Mouse (Mus musculus): ENCODE data around the gene Ddx49. TPM values are rescaled to one million over a fixed set of nuclear protein-coding genes. Genes with fewer than 3 reads are reported as not detected.

Gene Ddx49
- polyA plus RNA-seq, 1 experiment from 2014 or later: 46.0 TPM

- 29% methylated on average over 40 of the region's 41 CpGs for WGBS
- H3K27ac ChIP-seq: no peak overlapping the region
- no peak overlapping the region for H3K9ac ChIP-seq
- H3K4me1 ChIP-seq: peaks cover 18% of the 10 kb centered on the region
- H3K4me3 ChIP-seq: no peak overlapping the region
- peaks cover 61% of the 10 kb centered on the region for H3K36me3 ChIP-seq
- no peak overlapping the region for H3K4me2 ChIP-seq
- peak; percentile 55; the same call in 1 of the 2 replicates for ATAC-seq (ENCODE audit: borderline replicate concordance, extremely low read depth, low FRiP score, low TSS enrichment)
- H3K27me3 ChIP-seq: no peaks in the 10 kb centered on the region
- no peaks in the 10 kb centered on the region for H3K9me3 ChIP-seq
These were observed 30.0 kb upstream of the Ddx49 start for GRCm38 (mm10) chr8:70332070-70332877.

- peaks cover 53% of the 10 kb centered on the region for H3K36me3 ChIP-seq
These were observed 29.2 kb upstream of the Ddx49 start for GRCm38 (mm10) chr8:70331526-70331925.

GRCm38 (mm10) chr8:70330741-70331364 is 28.6 kb upstream of the Ddx49 start:
- Histone ChIP-seq H3K27ac (no peak overlapping the region), H3K9me3 (no peaks in the 10 kb centered on the region), H3K36me3 (peaks cover 47% of the 10 kb centered on the region), H3K27me3 (no peaks in the 10 kb centered on the region), H3K4me3 (peak overlapping the region; percentile 17), H3K4me2 (peak overlapping the region; percentile 43), H3K4me1 (peaks cover 18% of the 10 kb centered on the region), H3K9ac (no peak overlapping the region)
- ATAC-seq (ENCODE audit: borderline replicate concordance, extremely low read depth, low FRiP score, low TSS enrichment): peak; percentile 71
- WGBS: 31% methylated on average over 53 of the region's 53 CpGs

More at GRCm38 (mm10) chr8:70331526-70331925, 29.2 kb upstream of the Ddx49 start:
- H3K9me3 ChIP-seq: no peaks in the 10 kb centered on the region
- H3K4me2 ChIP-seq: no peak overlapping the region
- WGBS: 70% methylated on average over 19 of the region's 19 CpGs
- H3K4me1 ChIP-seq: peaks cover 18% of the 10 kb centered on the region
- ATAC-seq (ENCODE audit: borderline replicate concordance, extremely low read depth, low FRiP score, low TSS enrichment): no peak
- no peak overlapping the region for H3K4me3 ChIP-seq
- H3K27ac ChIP-seq: no peak overlapping the region
- no peaks in the 10 kb centered on the region for H3K27me3 ChIP-seq
- no peak overlapping the region for H3K9ac ChIP-seq

GRCm38 (mm10) chr8:70329835-70330740 is 27.8 kb upstream of the Ddx49 start:
- Histone ChIP-seq H3K4me3 (peak overlapping the region; percentile 17), H3K4me1 (peaks cover 18% of the 10 kb centered on the region), H3K4me2 (peak overlapping the region; percentile 43), H3K9me3 (no peaks in the 10 kb centered on the region), H3K27ac (no peak overlapping the region), H3K9ac (no peak overlapping the region), H3K27me3 (no peaks in the 10 kb centered on the region), H3K36me3 (peaks cover 39% of the 10 kb centered on the region)
- 6% methylated on average over 45 of the region's 45 CpGs for WGBS
- peak; percentile 11; the same call in 1 of the 2 replicates for ATAC-seq (ENCODE audit: borderline replicate concordance, extremely low read depth, low FRiP score, low TSS enrichment)

GRCm38 (mm10) chr8:70329124-70329834 is 27.0 kb upstream of the Ddx49 start, which contains the start of gene Gdf1:
Gdf1 (plus strand) TSS chr8:70329817.
- no peak within 1 kb of the TSS for H3K9ac ChIP-seq
- peak within 1 kb of the TSS; percentile 43 for H3K4me2 ChIP-seq
- H3K27me3 ChIP-seq: no peaks in the 10 kb centered on the region
- no peaks in the 10 kb centered on the region for H3K9me3 ChIP-seq
- ATAC-seq (ENCODE audit: borderline replicate concordance, extremely low read depth, low FRiP score, low TSS enrichment): no peak
- no peak within 1 kb of the TSS for H3K27ac ChIP-seq
- 28% methylated on average over 14 of the region's 14 CpGs for WGBS
- peaks cover 31% of the 10 kb centered on the region for H3K36me3 ChIP-seq
- peak within 1 kb of the TSS; percentile 17 for H3K4me3 ChIP-seq
- peaks cover 18% of the 10 kb centered on the region for H3K4me1 ChIP-seq

- 88% methylated on average over 6 of the region's 6 CpGs for WGBS
- no peak overlapping the region for H3K4me3 ChIP-seq
These were observed 25.2 kb upstream of the Ddx49 start for GRCm38 (mm10) chr8:70327512-70327911.

GRCm38 (mm10) chr8:70323716-70324115 is 21.4 kb upstream of the Ddx49 start:
- ATAC-seq (ENCODE audit: borderline replicate concordance, extremely low read depth, low FRiP score, low TSS enrichment): no peak
- 89% methylated on average over 3 of the region's 3 CpGs for WGBS

More at GRCm38 (mm10) chr8:70327512-70327911, 25.2 kb upstream of the Ddx49 start:
- H3K9me3 ChIP-seq: no peaks in the 10 kb centered on the region
- no peak overlapping the region for H3K4me2 ChIP-seq
- ATAC-seq (ENCODE audit: borderline replicate concordance, extremely low read depth, low FRiP score, low TSS enrichment): no peak
- no peak overlapping the region for H3K27ac ChIP-seq
- H3K9ac ChIP-seq: no peak overlapping the region
- H3K4me1 ChIP-seq: peaks cover 18% of the 10 kb centered on the region
- no peaks in the 10 kb centered on the region for H3K27me3 ChIP-seq
- H3K36me3 ChIP-seq: peaks cover 13% of the 10 kb centered on the region

GRCm38 (mm10) chr8:70317872-70318271 is 15.6 kb upstream of the Ddx49 start:
- no peaks in the 10 kb centered on the region for H3K27me3 ChIP-seq
- no peak for ATAC-seq (ENCODE audit: borderline replicate concordance, extremely low read depth, low FRiP score, low TSS enrichment)

More at GRCm38 (mm10) chr8:70323716-70324115, 21.4 kb upstream of the Ddx49 start:
- Histone ChIP-seq H3K4me1 (no peaks in the 10 kb centered on the region), H3K9me3 (no peaks in the 10 kb centered on the region), H3K27ac (no peak overlapping the region), H3K36me3 (no peaks in the 10 kb centered on the region), H3K4me2 (no peak overlapping the region), H3K9ac (no peak overlapping the region), H3K4me3 (no peak overlapping the region), H3K27me3 (no peaks in the 10 kb centered on the region)

GRCm38 (mm10) chr8:70316511-70317504 is 14.5 kb upstream of the Ddx49 start:
- no peak overlapping the region for H3K9ac ChIP-seq
- ATAC-seq (ENCODE audit: borderline replicate concordance, extremely low read depth, low FRiP score, low TSS enrichment): peak; percentile 76
- peaks cover 27% of the 10 kb centered on the region for H3K4me1 ChIP-seq

More at GRCm38 (mm10) chr8:70317872-70318271, 15.6 kb upstream of the Ddx49 start:
- Histone ChIP-seq H3K36me3 (peaks cover 10% of the 10 kb centered on the region), H3K4me2 (no peak overlapping the region), H3K27ac (no peak overlapping the region), H3K4me1 (peaks cover 27% of the 10 kb centered on the region), H3K9ac (no peak overlapping the region), H3K4me3 (no peak overlapping the region), H3K9me3 (no peaks in the 10 kb centered on the region)
- WGBS: 83% methylated on average over 5 of the region's 5 CpGs

More at GRCm38 (mm10) chr8:70316511-70317504, 14.5 kb upstream of the Ddx49 start:
- H3K9me3 ChIP-seq: no peaks in the 10 kb centered on the region
- 13% methylated on average over 15 of the region's 15 CpGs for WGBS
- peaks cover 20% of the 10 kb centered on the region for H3K36me3 ChIP-seq
- peak overlapping the region; percentile 84 for H3K4me2 ChIP-seq
- no peaks in the 10 kb centered on the region for H3K27me3 ChIP-seq
- H3K27ac ChIP-seq: no peak overlapping the region
- peak overlapping the region; percentile 48 for H3K4me3 ChIP-seq
